Mouse (Mus musculus) thymus, postnatal 36 days (tissue): ENCODE measurements around the gene Sv2a.
"Not testable (repeated sequence)": the region's sequence is repeated elsewhere in the genome, so short reads cannot be mapped to it uniquely, and the experiment has no call there.

Source experiments
- DNase-seq, 2 experiments: peaks; one replicate each; pipeline ENCODE4 v3.0.0; 2022; ENCODE audit warnings: mixed read lengths in 2 of 2

Gene Sv2a

DNA sequence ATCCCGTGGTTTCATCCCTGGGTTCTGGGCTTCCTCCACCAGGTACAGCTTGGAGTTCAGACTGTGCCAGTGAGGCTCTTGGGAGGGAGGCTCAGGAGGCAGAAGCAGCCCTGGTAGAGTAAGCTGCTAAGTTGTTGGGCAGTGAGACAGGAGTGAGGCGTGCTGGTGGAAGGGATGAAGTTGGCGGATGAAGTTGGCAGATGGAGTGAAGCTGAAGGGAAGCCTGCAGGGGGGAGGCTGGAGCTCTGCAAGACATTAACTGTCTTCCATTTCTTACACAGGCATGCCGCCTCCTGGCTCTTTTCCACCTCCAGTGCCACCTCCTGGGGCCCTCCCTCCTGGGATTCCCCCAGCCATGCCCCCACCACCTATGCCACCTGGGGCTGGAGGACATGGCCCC lies 6.9 kb upstream of the Sv2a start:
- DNase-seq: not testable (repeated sequence)

DNA sequence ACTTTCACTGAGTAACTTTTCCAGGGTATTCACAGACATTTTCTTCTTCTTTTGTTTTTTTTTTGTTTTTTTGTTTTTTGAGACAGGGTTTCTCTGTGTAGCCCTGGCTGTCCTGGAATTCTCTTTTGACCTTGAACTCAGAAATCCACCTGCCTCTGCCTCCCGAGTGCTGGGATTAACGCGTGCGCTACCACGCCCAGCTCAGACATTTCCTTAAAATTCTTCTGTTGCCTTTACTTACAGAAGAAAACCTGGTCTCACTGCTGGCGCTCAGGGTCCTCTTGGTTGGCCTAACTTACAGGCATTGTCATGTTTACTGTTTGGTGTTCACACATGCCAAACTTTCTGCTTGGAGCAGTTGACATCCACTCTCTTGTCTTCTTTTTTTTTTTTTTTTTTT lies 5.7 kb upstream of the Sv2a start:
- no peak for DNase-seq

DNA sequence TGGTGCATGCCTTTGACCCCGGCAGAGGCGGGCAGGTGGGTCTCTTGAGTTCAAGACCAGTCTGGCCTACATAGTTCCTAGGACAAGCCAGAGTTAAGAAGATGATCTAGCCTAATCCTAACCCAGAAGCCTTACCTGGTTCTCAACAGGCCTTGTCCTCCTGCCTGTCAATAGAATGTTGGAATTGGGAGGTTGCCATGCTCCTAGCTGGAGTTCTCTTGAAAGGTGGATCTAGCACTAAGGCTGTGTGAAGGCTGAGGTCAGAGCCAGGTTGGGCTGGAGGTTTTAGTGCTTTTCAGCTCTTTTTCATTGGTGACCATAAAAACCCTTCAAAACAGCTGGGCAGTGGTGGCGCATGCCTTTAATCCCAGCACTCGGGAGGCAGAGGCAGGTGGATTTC lies 2.5 kb upstream of the Sv2a start:
- DNase-seq: no peak

DNA sequence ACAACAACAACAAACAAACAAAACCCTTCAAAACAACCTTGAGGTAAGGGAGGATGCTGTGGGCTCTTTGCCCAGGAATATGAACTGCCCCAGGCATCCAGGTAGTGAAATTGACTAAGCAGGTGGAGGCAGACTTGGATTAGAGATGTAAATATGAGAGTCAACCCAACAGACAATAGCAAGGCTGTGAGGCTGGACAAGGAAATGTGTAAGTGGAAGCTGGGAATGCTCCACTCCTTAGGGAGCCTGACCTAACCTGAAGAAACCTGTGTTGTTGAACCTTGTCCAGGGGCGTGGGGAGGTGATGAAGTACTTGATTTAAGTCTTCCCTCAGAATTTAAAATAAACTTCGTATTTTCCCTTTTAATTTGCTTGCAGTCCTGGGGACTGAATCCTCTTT lies 2.0 kb upstream of the Sv2a start:
- DNase-seq: no peak

DNA sequence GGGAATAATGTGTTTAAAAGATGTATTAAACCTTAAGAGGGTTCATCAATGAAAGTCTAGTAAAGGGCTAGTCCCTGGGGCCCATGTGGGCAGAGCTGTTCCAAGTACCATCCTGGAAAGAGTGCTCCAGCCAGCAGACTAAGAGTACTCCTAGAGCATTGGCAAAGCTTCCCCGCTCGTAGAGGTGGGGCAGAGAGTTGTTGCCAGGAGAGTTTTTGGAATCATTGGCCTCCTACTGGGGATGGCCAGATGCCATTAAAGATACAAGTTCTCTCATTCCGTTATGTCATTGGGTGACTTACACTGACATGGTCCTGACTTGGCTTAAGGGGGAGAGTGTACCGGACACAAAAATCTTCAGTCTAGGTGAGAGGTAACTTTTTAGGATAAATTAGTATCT lies 1.4 kb upstream of the Sv2a start:
- no peak for DNase-seq

DNA sequence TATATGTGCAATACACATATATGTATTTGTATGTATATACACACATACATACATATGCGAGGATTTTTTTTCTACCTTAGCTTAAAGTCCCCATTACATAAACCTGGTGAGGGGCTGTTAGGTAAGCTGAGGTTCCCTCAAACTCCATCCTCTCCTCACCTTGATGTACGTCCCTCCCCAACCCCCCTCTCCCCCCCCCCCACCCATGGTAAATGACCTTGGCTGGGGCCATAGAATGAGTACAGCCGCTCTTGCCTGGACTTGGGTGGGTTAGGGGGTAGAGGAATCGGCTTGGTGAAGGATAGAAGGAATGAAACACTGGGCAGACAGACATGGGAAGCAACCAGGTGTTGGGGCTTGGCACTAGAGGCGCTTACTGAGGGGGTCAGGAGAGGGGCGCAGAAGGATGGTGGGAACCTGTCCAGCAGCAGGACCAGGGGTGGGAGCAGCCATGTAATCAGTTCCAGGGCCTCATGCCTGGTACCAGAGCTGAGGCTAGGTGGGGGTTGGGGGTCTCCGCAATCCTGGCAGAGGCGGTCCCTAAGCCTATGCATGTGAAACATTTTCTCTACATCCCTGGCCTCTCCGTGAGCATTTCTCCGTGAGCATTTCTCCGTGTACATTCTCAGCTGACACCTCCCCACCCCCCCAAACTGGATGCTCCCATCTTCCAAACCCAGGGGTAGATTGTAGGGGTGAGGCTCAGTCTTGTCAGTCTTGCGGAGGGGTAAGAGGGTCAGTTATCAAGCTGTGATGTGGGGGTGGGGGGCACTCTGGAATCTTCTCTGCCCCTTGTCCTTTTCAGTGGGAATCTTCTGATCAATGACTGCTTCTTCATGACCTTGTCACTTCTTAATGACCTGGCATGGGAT lies 795 bp downstream of the Sv2a start:
- no peak for DNase-seq

DNA sequence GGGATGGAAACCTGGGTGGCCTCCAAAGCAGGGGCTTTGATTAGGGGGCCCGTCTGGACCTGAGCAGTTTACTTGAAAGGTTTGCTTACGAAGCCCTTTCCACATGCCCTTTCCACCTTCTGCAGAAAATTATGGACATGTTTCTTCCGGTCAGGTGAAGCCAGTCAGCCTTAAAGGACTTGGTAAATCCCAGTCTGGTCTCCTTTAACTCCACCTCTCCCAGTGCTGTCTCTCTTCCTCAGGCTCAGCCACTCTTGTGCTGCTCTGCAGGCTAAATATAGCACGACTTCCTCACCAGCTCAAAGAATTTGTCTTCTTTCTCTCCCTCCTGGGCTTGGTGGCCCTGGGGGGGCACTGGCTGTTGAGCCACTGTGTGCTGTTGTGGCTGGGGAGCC lies 1.4 kb downstream of the Sv2a start:
- DNase-seq: no peak

DNA sequence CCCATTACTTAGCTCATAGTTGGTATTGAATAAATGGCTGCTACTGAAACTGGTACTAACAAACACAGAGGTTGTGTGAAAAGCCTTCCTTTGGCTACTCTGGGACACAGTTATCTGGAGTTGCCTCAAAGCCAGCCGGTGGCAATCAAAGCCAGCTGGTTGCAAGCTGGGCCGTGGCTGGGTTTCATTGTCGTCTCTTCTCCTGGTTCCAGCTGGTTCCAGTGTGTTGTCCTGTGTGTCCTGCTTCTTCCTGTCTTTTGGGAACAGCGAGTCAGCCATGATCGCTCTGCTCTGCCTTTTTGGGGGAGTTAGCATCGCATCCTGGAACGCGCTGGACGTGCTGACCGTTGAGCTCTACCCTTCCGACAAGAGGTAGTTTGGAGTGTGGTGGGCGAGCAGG lies 12.0 kb downstream of the Sv2a start:
- DNase-seq: no peak

DNA sequence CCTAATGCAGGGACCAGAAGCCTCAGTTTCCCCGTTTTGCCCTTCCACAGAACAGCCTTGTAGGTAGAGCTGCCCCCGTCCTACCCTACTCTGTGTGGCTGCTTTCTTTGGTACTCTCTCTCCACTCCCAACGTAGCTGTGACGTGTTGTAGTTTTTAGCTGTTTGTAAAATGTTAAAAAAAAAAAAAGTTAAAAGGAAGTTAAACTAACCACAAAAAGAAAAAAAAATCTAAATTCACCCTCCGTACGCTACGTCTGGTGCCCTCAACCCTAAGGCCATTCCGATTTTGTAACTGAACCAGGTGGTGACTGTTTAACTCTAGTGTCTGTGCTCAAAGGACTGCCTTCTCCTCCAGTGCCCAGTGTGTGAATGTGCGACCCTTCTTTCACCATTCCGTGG lies 14.0 kb downstream of the Sv2a start:
- no peak for DNase-seq

DNA sequence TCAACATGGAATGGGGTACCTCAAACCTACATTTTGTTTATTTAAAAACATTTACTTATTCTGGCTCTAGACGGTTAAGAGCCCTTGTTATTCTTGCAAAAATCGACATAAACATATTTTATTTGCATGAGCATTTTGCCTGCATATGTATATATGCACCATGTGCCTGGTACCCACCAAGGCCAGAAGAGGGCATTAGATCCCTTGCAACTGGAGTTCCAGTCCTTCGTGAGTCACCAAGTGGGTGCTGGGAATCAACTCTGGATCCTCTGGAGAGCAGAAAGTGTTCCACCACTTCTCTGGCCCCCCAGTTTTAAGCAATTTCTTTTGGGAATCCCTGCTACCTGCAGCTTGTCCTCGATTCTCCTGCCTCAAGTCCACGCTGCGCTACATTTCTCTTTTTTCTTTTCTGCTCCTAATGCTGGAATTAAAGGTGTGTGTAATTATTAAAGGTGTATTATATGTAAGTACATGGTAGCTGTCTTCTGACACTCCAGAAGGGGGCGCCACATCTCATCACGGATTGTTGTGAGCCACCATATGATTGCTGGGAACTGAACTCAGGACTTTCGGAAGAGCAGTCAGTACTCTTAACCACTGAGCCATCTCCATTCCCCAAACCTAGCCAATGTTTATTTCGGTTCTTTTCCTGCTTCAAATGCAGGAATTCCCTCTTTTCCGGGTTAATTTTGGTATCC lies 14.8 kb downstream of the Sv2a start:
- DNase-seq: no peak

DNA sequence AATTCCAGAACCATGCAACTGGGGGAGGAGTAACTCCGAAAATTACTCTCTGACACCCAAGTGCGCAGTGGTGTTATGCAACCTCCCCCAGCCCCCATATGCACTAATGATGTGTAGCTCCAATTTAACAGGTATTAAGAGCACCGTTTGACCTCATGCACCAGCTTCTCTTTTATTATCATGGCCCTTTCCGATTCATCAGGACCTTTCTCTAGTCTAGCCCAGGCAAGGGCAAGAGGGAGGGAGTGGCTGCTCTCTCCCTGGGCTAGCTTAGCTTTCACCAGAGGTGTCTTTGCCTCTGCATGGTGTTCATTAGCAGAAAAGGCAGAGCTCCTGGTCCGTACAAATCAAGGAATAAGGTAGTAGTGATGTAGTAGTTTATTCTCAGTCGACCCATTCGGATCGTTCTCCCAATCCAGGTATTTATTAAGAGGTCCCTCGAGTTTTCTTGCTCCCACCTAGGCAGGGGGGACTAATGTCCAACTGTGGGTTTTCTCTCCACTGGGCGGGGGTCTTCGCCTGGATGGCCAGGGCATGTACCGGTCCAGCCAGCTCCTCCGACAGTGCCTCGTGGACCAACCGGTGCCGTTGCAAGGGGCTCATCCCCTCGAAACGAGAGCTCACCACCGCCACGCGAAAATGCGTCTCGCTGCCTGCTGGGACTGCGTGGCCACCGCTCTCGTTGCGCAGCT lies 15.6 kb downstream of the Sv2a start:
- no peak for DNase-seq

DNA sequence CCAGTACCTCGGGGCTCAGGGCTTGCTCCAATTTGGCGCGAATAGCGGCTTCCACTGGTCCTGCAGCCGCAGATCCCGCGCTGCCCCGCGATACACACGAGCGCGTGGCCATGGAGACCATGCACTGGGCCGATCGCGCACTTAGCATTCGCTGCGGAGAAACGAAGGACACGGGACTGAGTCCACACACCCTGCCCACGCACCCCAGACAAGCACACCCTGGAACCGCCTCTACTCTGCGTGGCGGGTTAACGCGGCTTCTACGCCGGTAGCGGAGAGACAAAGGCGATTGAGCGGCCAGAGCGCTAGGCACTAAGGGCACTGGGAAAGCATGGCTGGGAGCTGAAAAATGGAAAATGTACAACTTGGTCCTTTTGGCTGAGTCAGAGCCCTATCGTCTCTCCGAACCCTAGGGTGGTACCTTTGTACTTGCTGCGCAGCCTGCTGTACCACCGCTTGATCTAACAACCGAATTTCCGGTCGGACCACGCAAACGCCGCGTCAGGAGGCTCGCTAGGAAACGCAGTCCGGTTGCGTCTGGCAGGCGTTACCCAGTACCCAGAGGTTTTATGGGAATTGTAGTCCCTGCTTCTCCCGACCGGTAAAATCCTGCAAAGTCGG lies 16.3 kb downstream of the Sv2a start:
- DNase-seq: peak; percentile 80 to 87

DNA sequence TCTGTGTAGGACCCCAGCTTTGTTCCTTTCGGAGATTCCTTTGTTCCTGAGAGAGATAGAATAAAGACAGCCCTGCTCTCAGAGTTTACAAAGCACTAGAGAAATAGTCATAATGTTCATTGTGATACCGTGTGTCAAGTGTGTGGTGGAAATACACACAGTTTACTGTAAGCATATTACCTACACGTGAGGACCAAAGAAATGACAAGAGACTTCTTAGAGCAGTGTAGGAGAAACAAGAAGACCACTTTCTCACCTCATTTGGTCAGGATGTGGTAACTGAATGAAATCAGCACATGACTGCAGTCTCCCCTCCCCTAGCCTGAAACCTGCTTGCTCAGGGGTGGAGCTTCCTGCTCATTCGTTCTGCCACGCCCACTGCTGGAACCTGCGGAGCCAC lies 17.2 kb downstream of the Sv2a start:
- DNase-seq: peak; percentile 22 to 63

DNA sequence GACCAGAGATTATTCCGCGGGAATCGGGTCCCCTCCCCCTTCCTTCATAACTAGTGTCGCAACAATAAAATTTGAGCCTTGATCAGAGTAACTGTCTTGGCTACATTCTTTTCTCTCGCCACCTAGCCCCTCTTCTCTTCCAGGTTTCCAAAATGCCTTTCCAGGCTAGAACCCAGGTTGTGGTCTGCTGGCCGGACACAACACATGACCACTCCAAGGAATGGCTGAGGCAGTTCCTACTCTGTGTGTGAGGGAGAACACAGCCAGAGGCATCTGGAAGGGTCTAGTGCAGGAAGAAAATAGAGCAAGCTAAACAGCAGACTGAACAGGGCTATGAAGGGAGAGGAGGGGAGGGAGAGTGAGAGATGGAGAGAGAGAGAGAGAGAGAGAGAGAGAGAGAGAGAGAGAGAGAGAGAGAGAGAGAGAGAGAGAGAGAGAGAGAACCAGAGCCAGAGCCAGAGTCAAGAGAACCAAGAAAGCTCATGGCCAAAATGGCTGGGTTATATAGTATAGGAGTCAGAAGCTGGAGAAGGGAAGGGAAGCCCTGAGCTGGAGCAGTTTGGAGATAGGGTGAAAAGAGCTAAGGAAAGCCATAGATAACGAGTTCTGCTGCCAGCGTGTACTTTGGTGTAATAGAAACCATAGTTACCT lies 17.8 kb downstream of the Sv2a start:
- not testable (repeated sequence) for DNase-seq

DNA sequence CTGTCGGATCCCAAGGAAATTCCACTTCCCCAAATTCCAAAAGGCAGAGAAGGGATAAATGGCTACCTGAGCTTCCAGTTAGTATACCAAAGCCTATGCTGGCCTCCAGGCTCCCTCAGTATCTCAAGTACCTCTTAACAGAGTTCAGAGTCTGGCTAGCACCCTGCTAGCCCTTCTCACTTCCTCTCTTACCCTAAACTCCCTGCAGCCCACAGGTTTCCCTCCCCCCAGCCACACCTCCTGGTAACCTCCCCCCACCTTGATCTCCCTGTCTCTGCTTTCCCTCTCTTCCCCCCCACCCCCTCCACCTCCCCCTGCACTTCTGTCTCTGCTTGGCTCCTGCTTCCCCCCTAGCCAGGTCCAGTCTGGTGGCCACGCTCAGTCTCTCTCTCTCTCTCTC lies 18.8 kb downstream of the Sv2a start:
- DNase-seq: no peak

DNA sequence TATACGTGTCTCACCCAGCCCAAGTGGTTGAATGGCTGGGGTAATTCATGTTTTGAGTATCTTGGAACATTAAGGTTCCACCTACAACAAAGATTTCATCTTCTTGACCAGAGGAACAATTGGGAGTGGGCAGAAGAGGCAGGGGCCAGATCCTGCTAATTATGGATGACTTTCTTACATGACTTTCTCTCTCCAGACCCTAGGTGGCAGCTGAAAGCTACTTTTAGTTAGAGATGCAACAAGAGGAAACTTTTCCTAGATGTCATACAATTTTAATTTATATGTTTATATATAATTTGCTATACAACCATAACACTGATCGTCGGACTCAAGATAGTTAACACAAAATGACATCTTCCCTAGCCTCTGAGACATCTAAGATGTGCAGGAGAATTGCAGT lies 26.9 kb downstream of the Sv2a start:
- no peak for DNase-seq

DNA sequence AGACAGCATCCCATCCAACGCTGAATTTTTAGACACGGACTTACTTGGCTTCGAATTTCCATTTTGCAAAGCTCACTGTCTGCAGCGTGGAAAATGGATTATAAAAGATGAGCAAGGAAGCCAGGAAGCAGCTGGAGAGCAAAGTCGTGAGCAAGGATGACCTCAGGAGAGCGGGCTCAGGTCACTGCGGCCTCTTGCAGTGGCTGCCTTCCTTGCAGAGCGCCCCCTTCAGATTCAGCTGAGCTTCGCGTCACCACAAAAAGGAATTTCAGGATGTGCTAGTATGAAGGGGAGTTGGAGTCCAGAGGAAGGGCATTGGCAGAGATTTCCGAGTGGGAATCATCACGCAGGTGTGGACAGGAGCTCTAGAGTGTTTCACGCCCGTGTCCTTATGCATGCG lies 28.3 kb downstream of the Sv2a start:
- DNase-seq: no peak

DNA sequence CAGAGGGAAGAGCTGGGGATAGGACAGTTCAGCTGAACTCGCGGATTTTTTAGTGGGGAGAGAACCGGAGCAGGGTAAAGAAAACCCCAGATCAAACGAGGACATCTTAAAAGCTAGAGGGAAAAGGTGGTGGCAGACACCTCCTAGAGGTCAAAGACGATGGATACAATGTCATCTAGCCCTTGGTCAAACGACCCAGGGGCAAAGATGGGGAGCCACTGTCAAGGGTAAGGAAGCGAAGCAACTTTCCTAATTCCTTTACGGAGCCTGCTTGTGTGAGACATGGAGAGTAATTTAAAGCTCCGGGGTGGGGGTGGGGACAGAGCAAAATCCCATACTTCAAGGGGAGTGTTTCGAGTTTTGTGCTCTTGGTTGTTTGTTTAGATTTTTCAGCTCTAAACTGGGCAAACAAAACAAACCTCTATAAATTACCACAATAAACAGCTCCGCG lies 38.3 kb downstream of the Sv2a start:
- DNase-seq: peak; percentile 50 to 52

DNA sequence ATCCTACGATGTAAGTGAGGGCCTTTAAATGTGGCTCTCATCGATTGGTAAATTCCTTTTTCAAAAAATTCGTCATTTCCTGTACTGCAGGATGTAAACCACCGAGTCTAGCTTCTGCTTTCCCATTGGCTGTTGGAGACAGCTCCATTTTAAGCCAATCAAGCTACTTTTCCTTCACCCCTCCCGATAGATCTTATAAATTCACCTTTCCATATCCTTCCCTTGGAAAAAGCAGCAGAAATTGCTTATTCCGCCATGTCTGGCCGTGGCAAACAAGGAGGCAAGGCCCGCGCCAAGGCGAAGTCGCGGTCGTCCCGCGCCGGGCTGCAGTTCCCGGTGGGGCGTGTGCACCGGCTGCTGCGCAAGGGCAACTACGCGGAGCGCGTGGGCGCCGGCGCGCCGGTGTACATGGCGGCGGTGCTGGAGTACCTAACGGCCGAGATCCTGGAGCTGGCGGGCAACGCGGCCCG lies 38.7 kb downstream of the Sv2a start, which contains the start of the genes Bola1 and Hist2h2ab:
Gene Bola1, minus strand, starts transcription at position 49 of the 470 bp plus-strand sequence.
Gene Hist2h2ab, plus strand, starts transcription at position 205 of the 470 bp plus-strand sequence.
- peak; percentile 84 to 85 for DNase-seq

DNA sequence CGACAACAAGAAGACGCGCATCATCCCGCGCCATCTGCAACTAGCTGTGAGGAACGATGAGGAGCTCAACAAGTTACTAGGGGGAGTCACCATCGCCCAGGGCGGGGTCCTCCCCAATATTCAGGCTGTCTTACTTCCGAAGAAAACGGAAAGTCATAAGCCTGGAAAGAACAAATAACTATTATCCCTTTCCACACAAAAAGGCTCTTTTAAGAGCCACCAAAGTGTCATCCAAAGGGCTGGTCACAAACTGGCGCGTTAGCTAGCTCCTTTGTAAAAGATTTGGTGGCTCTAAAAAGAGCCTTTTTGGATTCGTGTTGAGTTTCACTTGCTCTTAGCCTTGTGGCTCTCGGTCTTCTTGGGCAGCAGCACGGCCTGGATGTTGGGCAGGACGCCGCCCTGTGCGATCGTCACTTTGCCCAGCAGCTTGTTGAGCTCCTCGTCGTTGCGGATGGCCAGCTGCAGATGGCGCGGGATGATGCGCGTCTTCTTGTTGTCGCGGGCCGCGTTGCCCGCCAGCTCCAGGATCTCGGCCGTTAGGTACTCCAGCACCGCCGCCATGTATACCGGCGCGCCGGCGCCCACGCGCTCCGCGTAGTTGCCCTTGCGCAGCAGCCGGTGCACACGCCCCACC lies 39.3 kb downstream of the Sv2a start:
- DNase-seq: not testable (repeated sequence)

DNA sequence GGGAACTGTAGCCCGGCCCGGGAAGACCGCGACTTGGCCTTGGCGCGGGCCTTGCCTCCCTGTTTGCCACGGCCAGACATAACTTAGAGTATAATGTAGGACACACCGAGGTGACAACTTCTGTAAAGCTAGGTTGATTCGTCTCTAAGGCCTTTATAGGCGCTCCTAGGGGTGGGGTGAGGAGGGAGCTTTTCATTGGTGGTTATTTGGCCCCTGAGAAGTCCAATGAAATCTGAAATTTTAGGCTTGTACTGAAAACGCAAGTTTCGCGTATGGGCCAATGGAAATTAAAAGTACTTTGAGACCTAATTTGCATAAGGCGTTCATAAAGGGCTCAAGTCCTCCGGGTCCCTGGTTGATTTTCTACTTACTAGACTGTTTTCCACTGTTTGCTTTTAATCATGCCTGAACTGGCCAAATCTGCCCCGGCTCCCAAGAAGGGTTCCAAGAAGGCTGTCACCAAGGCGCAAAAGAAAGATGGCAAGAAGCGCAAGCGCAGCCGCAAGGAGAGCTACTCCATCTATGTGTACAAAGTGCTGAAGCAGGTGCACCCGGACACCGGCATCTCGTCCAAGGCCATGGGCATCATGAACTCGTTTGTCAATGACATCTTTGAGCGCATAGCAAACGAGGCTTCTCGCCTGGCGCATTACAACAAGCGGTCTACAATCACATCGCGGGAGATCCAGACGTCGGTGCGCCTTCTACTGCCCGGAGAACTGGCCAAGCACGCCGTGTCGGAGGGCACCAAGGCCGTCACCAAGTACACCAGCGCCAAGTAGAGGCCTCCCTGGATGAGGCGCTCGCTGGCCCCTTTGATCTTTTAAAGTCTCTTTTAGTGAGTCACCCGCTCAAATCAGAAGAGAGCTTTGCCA lies 40.1 kb downstream of the Sv2a start, which contains the start of the genes Hist2h2ac and Hist2h2be:
Gene Hist2h2ac, minus strand, starts transcription at position 116 of the 875 bp plus-strand sequence.
Gene Hist2h2be, plus strand, starts transcription at position 355 of the 875 bp plus-strand sequence.
- peak; percentile 84 to 88 for DNase-seq
